Mouse (Mus musculus) left cerebral cortex, adult 6 months (tissue): ENCODE data around the gene Jakmip3. TPM values are rescaled to one million over a fixed set of nuclear protein-coding genes. Genes with fewer than 3 reads are reported as not detected.

Experiments used
- long read RNA-seq, 2 experiments: library from polyadenylated mRNA; unstranded; transcript quantifications; one replicate each; pipeline ENCODE4 v2.0.0; 2019 to 2020
- polyA plus RNA-seq: library from polyadenylated mRNA; unstranded; fragments of <200 nt; fragmentation: Nextera tagmentation; gene quantifications from 2 replicates; pipeline ENCODE4 v1.2.3, GENCODE M21; 2021

Gene Jakmip3
- polyA plus RNA-seq, result 6.6 and 8.3 TPM in 2 replicates
- long read RNA-seq, experiment 1, partial matches to known transcripts, result 0 of 8 reads
- long read RNA-seq, experiment 1, other reads (novel, unspliced or antisense), result 8 of 8 reads
- long read RNA-seq, experiment 2, partial matches to known transcripts, result 2 of 10 reads
- long read RNA-seq, experiment 2, other reads (novel, unspliced or antisense), result 8 of 10 reads

DNA sequence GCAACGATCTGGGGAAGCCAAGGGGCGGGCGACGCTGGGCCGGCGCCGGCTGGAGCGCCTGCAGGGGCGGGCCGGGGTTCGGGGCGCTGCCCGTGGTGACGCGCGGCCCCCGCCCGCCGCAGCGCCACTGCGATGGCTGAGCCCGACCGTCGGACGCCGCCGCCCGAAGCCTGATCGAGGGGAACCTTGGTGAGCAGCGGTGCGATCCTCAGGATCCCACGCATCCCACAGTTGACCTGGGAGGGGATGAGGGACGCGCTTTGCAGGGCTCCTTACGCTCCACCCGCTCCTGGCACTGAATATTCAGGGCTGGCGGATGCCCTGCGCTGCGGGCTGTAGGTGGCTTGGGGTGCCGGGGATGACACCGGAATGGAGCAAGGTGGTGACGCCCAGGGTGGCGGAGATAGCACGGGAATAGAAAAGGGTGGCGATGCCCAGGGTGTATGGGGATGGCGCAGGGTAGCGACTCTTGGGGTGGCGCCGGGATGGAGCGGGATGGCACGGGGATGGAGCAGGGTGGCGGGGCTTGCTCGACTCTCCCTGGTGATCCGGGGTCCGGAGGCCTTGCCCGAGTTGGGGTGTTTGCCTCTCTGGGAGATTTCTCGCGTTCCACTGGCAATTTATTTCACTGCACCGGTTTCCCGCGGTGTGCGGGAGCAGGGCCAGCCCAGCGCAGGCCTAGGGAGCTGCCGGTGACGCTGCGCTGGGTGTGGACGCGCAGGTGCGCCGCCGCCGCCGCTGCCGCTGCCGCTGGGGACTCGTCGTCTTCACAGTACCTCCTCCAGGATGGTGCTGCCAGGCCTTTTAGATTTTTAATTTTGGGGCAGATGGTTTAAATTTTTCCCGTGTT lies at the start of gene Jakmip3:
TSS of gene Jakmip3 (plus strand) at position 119 of the 850 bp plus-strand sequence.

DNA sequence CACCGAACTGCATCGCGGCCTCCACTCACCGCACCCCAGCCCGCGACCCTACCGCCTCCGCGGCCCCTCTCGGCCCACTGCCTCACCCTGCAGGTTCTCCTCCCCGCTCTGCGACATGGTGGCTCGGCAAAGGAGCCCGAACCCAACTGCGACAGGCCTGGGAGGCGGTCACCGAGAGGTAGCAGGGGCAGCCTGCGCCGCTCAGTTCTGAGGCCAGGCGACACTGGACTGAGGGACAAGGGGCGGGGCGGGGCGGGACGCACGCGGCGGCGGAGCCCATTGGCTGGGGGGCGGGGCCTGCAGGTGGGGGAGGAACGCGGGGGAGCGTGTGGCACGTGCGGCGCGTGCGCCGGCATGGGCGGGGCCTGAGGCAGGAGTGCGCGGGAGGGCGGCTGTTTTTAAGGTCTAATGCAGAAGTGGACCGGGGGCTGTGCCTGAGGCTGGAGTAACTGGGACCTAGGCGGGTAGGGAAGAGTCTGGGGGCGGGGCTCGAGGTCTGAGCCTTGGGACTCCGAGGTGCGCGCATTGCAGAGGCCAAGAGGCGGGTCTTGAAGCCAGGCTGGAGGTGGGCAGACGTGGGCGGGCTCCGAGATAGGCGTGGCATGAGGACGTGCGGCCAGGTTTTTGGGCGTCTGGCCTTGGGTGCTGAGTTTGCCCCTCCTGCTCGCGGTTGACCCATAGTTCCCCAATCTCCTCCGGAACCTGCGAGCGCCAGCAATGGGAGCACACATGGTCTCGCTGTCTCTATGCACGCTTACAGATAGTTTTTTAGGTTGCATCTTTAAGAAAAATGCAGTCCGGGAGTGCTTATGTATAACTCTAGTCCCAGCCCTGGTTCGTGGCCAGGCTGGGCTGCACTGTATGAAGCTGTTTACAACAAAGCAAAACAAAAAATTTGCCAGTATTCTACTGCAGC lies 31.0 kb upstream of the Jakmip3 start, which contains the start of gene Bnip3:
TSS of gene Bnip3 (minus strand) at position 243 of the 916 bp plus-strand sequence.

GRCm38 (mm10) chr7:139085629-139086194 lies 145.2 kb downstream of the Jakmip3 start, which contains the start of gene Dpysl4:
Gene Dpysl4, plus strand, starts transcription at chr7:139086001.

Other genes starting within 250 kb of the Jakmip3 start
- gene Ppp2r2d, start 94.7 kb upstream of the Jakmip3 start, polyA plus RNA-seq, result 25.3 and 53.7 TPM in 2 replicates
- gene Mapk1ip1, start 94.5 kb upstream of the Jakmip3 start, polyA plus RNA-seq, result 31.9 and 34.3 TPM in 2 replicates
- gene Bnip3, start 31.2 kb upstream of the Jakmip3 start, polyA plus RNA-seq, result 210 and 244 TPM in 2 replicates
- 9.2 and 12.3 TPM in 2 replicates for gene Dpysl4, start 145.3 kb downstream of the Jakmip3 start, polyA plus RNA-seq